Mouse (Mus musculus) bone marrow, adult 2 months (tissue): ENCODE results near the gene Usp38.

ENCODE experiments used
- CTCF ChIP-seq: fragments of 200-500 bp; IDR thresholded peaks from 2 replicates; pipeline ENCODE4 v1.5.1; 2011; ENCODE audit warnings: low read length, control low read depth; ENCODE audit not compliant: control insufficient read depth, insufficient read depth
- POLR2A ChIP-seq: fragments of 200-500 bp; IDR thresholded peaks from 2 replicates; pipeline ENCODE4 v1.6.1; 2011; ENCODE audit warnings: low read depth, mild to moderate bottlenecking, control low read depth, low read length, borderline replicate concordance; ENCODE audit not compliant: control insufficient read depth

GRCm38 (mm10) chr8:80961937-80962591 lies 52.7 kb downstream of the Usp38 start:
- no peak for TF ChIP-seq CTCF
- TF ChIP-seq POLR2A, result no peak
